Mouse (Mus musculus) MEL (cell line): ENCODE measurements around the gene Spef1. TPM values are rescaled to one million over a fixed set of nuclear protein-coding genes. Genes with fewer than 3 reads are reported as not detected.
A peak's percentile ranks its signal among the peaks of the same experiment; 100 is the strongest.

Experiments
- DNase-seq: peaks from one replicate; pipeline ENCODE4 v3.0.0; 2011; ENCODE audit warnings: low read depth, low spot score
- H3K27ac ChIP-seq: 2 replicates; pipeline ENCODE4 v1.5.1; 2012; ENCODE audit warnings: low read depth, mild to moderate bottlenecking, control low read depth, low read length, moderate library complexity; ENCODE audit not compliant: control insufficient read depth
- H3K27me3 ChIP-seq, 2 experiments: fragments of 150-350 bp in 1 of 2; sonication (generic) in 1 of 2; 2 replicates each; pipeline ENCODE4 v1.6.1; 2012; ENCODE audit warnings: low read length in 2 of 2, mild to moderate bottlenecking in 2 of 2, improper control_type of control experiment in 1 of 2, moderate library complexity in 1 of 2; ENCODE audit not compliant: insufficient read depth in 2 of 2, control insufficient read depth in 1 of 2
- H3K36me3 ChIP-seq, 2 experiments: 2 replicates each; pipeline ENCODE4 v1.6.1; 2012 to 2014; ENCODE audit warnings: low read length in 2 of 2, improper control_type of control experiment in 1 of 2, inconsistent platforms in 1 of 2, mild to moderate bottlenecking in 1 of 2; ENCODE audit not compliant: insufficient read depth in 2 of 2, control insufficient read depth in 1 of 2
- H3K4me1 ChIP-seq, 2 experiments: fragments of 150-350 bp in 1 of 2; sonication (generic) in 1 of 2; 2 replicates each; pipeline ENCODE4 v1.6.1; 2012; ENCODE audit warnings: low read length in 2 of 2, improper control_type of control experiment in 1 of 2, mild to moderate bottlenecking in 1 of 2; ENCODE audit not compliant: insufficient read depth in 2 of 2, control insufficient read depth in 1 of 2
- H3K4me3 ChIP-seq, 2 experiments: fragments of 150-350 bp in 1 of 2; sonication (generic) in 1 of 2; 2 replicates each; pipeline ENCODE4 v1.5.1; 2012; ENCODE audit warnings: low read depth in 2 of 2, low read length in 2 of 2, mild to moderate bottlenecking in 2 of 2, moderate library complexity in 2 of 2, control low read depth in 1 of 2, improper control_type of control experiment in 1 of 2; ENCODE audit not compliant: control insufficient read depth in 1 of 2, insufficient read depth in 1 of 2
- H3K79me2 ChIP-seq: 2 replicates; pipeline ENCODE4 v1.6.1; 2012; ENCODE audit warnings: mild to moderate bottlenecking, low read length, moderate library complexity; ENCODE audit not compliant: control insufficient read depth, poor library complexity, insufficient read depth
- H3K9ac ChIP-seq: 2 replicates; pipeline ENCODE4 v1.6.1; 2012; ENCODE audit warnings: low read depth, mild to moderate bottlenecking, control low read depth, low read length, moderate library complexity; ENCODE audit not compliant: control insufficient read depth, poor library complexity, severe bottlenecking
- H3K9me3 ChIP-seq: fragments of 150-350 bp; sonication (generic); replicated peaks from 2 replicates; pipeline ENCODE4 v1.6.1; 2012; ENCODE audit warnings: mild to moderate bottlenecking, low read length, improper control_type of control experiment, moderate library complexity; ENCODE audit not compliant: insufficient read depth
- CHD1 ChIP-seq: IDR thresholded peaks from 2 replicates; pipeline ENCODE4 v1.6.1; 2012; ENCODE audit warnings: low read depth, mild to moderate bottlenecking, inconsistent platforms, low read length, improper control_type of control experiment
- CHD2 ChIP-seq: IDR thresholded peaks from 2 replicates; pipeline ENCODE4 v1.6.1; 2011; ENCODE audit warnings: low read length, improper control_type of control experiment
- CTCF ChIP-seq, 3 experiments: IDR thresholded peaks in 2 of 3; conservative IDR thresholded peaks in 1 of 3; 2 replicates each; pipeline ENCODE4 v1.5.1; 2011 to 2012; ENCODE audit warnings: low read length in 3 of 3, low read depth in 2 of 3, mild to moderate bottlenecking in 2 of 3, improper control_type of control experiment in 1 of 3, inconsistent platforms in 1 of 3, mixed read lengths in 1 of 3, moderate library complexity in 1 of 3; ENCODE audit not compliant: control insufficient read depth in 1 of 3, insufficient read depth in 1 of 3, poor library complexity in 1 of 3, severe bottlenecking in 1 of 3
- E2F4 ChIP-seq: IDR thresholded peaks from 2 replicates; pipeline ENCODE4 v1.6.1; 2011; ENCODE audit warnings: low read depth, low read length, improper control_type of control experiment, borderline replicate concordance
- ELF1 ChIP-seq: IDR thresholded peaks from 2 replicates; pipeline ENCODE4 v1.6.1; 2014; ENCODE audit warnings: low read depth, mild to moderate bottlenecking, inconsistent platforms, low read length, improper control_type of control experiment, moderate library complexity
- EP300 ChIP-seq, 2 experiments: IDR thresholded peaks; 2 replicates each; pipeline ENCODE4 v1.6.1; 2011; ENCODE audit warnings: improper control_type of control experiment in 2 of 2, low read length in 2 of 2, low read depth in 1 of 2, mild to moderate bottlenecking in 1 of 2
- ETS1 ChIP-seq: IDR thresholded peaks from 2 replicates; pipeline ENCODE4 v1.6.1; 2012; ENCODE audit warnings: low read depth, mild to moderate bottlenecking, inconsistent platforms, low read length, improper control_type of control experiment, moderate library complexity
- GABPA ChIP-seq: IDR thresholded peaks from 2 replicates; pipeline ENCODE4 v1.6.1; 2012; ENCODE audit warnings: low read depth, mild to moderate bottlenecking, inconsistent platforms, low read length, improper control_type of control experiment, moderate library complexity
- GATA1 ChIP-seq: IDR thresholded peaks from 2 replicates; pipeline ENCODE4 v1.6.1; 2011; ENCODE audit warnings: low read depth, low read length, improper control_type of control experiment
- HCFC1 ChIP-seq: IDR thresholded peaks from 2 replicates; pipeline ENCODE4 v1.6.1; 2012; ENCODE audit warnings: low read depth, mild to moderate bottlenecking, inconsistent platforms, low read length, improper control_type of control experiment, moderate library complexity
- KAT2A ChIP-seq: conservative IDR thresholded peaks from 2 replicates; pipeline ENCODE4 v1.6.1; 2012; ENCODE audit warnings: low read depth, low read length, improper control_type of control experiment, inconsistent platforms
- MAX ChIP-seq: IDR thresholded peaks from 2 replicates; pipeline ENCODE4 v1.6.1; 2011; ENCODE audit warnings: low read length, improper control_type of control experiment
- MAZ ChIP-seq: IDR thresholded peaks from 2 replicates; pipeline ENCODE4 v1.6.1; 2012; ENCODE audit warnings: low read depth, mild to moderate bottlenecking, inconsistent platforms, low read length, improper control_type of control experiment
- MEF2A ChIP-seq: IDR thresholded peaks from 2 replicates; pipeline ENCODE4 v1.6.1; 2014; ENCODE audit warnings: low read depth, mild to moderate bottlenecking, inconsistent platforms, low read length, improper control_type of control experiment; ENCODE audit not compliant: poor library complexity, insufficient replicate concordance, severe bottlenecking; ENCODE audit errors: extremely low read depth
- MXI1 ChIP-seq: IDR thresholded peaks from 2 replicates; pipeline ENCODE4 v1.6.1; 2011; ENCODE audit warnings: mild to moderate bottlenecking, low read depth, low read length, improper control_type of control experiment
- MYC ChIP-seq: IDR thresholded peaks from 2 replicates; pipeline ENCODE4 v1.6.1; 2011; ENCODE audit warnings: low read depth, mild to moderate bottlenecking, low read length, improper control_type of control experiment, moderate library complexity
- NELFE ChIP-seq: IDR thresholded peaks from 2 replicates; pipeline ENCODE4 v1.6.1; 2011; ENCODE audit warnings: low read depth, low read length, improper control_type of control experiment
- NRF1 ChIP-seq: IDR thresholded peaks from 2 replicates; pipeline ENCODE4 v1.6.1; 2014; ENCODE audit warnings: low read depth, mild to moderate bottlenecking, inconsistent platforms, low read length, improper control_type of control experiment, moderate library complexity; ENCODE audit not compliant: poor library complexity, insufficient read depth, severe bottlenecking
- POLR2A ChIP-seq, 2 experiments: IDR thresholded peaks; 2 replicates each; pipeline ENCODE4 v1.6.1; 2011 to 2012; ENCODE audit warnings: low read length in 2 of 2, mild to moderate bottlenecking in 2 of 2, control low read depth in 1 of 2, improper control_type of control experiment in 1 of 2, low read depth in 1 of 2, moderate library complexity in 1 of 2; ENCODE audit not compliant: control insufficient read depth in 1 of 2, insufficient read depth in 1 of 2, poor library complexity in 1 of 2
- POLR2AphosphoS2 ChIP-seq: IDR thresholded peaks from 2 replicates; pipeline ENCODE4 v1.6.1; 2011; ENCODE audit warnings: low read length, improper control_type of control experiment
- RAD21 ChIP-seq: IDR thresholded peaks from 2 replicates; pipeline ENCODE4 v1.6.1; 2011; ENCODE audit warnings: mild to moderate bottlenecking, low read depth, low read length, improper control_type of control experiment
- RCOR1 ChIP-seq: IDR thresholded peaks from 2 replicates; pipeline ENCODE4 v1.6.1; 2012; ENCODE audit warnings: low read depth, mild to moderate bottlenecking, inconsistent platforms, low read length, improper control_type of control experiment
- SIN3A ChIP-seq: IDR thresholded peaks from 2 replicates; pipeline ENCODE4 v1.6.1; 2012; ENCODE audit warnings: low read length, improper control_type of control experiment, inconsistent platforms
- SMC3 ChIP-seq: IDR thresholded peaks from 2 replicates; pipeline ENCODE4 v1.6.1; 2011; ENCODE audit warnings: low read depth, low read length, improper control_type of control experiment
- TAL1 ChIP-seq: IDR thresholded peaks from 2 replicates; pipeline ENCODE4 v1.6.1; 2012; ENCODE audit warnings: mild to moderate bottlenecking, inconsistent platforms, low read length, moderate library complexity, mixed read lengths
- TCF12 ChIP-seq: IDR thresholded peaks from 2 replicates; pipeline ENCODE4 v1.6.1; 2014; ENCODE audit warnings: low read depth, mild to moderate bottlenecking, inconsistent platforms, low read length, improper control_type of control experiment, moderate library complexity
- UBTF ChIP-seq: IDR thresholded peaks from 2 replicates; pipeline ENCODE4 v1.6.1; 2012; ENCODE audit warnings: low read depth, mild to moderate bottlenecking, inconsistent platforms, low read length, improper control_type of control experiment, moderate library complexity, borderline replicate concordance; ENCODE audit not compliant: insufficient read depth
- USF1 ChIP-seq: IDR thresholded peaks from 2 replicates; pipeline ENCODE4 v1.6.1; 2014; ENCODE audit warnings: low read depth, mild to moderate bottlenecking, inconsistent platforms, low read length, improper control_type of control experiment, moderate library complexity
- USF2 ChIP-seq, 2 experiments: IDR thresholded peaks; 2 replicates each; pipeline ENCODE4 v1.6.1; 2011 to 2012; ENCODE audit warnings: improper control_type of control experiment in 2 of 2, low read length in 2 of 2, borderline replicate concordance in 1 of 2, inconsistent platforms in 1 of 2, low read depth in 1 of 2, mild to moderate bottlenecking in 1 of 2; ENCODE audit not compliant: insufficient read depth in 1 of 2
- ZC3H11A ChIP-seq: IDR thresholded peaks from 2 replicates; pipeline ENCODE4 v1.6.1; 2012; ENCODE audit warnings: low read depth, mild to moderate bottlenecking, inconsistent platforms, low read length, improper control_type of control experiment
- ZKSCAN1 ChIP-seq: IDR thresholded peaks from 2 replicates; pipeline ENCODE4 v1.6.1; 2012; ENCODE audit warnings: low read depth, mild to moderate bottlenecking, inconsistent platforms, low read length, improper control_type of control experiment, moderate library complexity
- ZMIZ1 ChIP-seq: IDR thresholded peaks from 2 replicates; pipeline ENCODE4 v1.6.1; 2012; ENCODE audit warnings: low read depth, mild to moderate bottlenecking, inconsistent platforms, low read length, improper control_type of control experiment, moderate library complexity
- ZNF384 ChIP-seq: IDR thresholded peaks from 2 replicates; pipeline ENCODE4 v1.6.1; 2012; ENCODE audit warnings: low read depth, mild to moderate bottlenecking, inconsistent platforms, low read length, improper control_type of control experiment
- polyA plus RNA-seq, 2 experiments: library from polyadenylated mRNA; stranded (reverse) in 1 of 2; unstranded in 1 of 2; fragments of >175 nt in 1 of 2; fragments of >200 nt in 1 of 2; gene quantifications; 2 replicates each; pipeline versions ENCODE4 v1.2.1 to v1.2.4; 2012; ENCODE audit warnings: low replicate concordance in 2 of 2, low read depth in 1 of 2; ENCODE audit not compliant: insufficient read length in 2 of 2, insufficient read depth in 1 of 2, missing spikeins in 1 of 2
- total RNA-seq: library from RNA; depleted of rRNA; stranded (reverse); fragments of 300-350 nt; gene quantifications from 2 replicates; pipeline ENCODE4 v1.2.3, GENCODE M21; 2012

Spef1 gene
- total and polyA plus RNA-seq, 3 experiments, result 1.2 to 1.8 TPM; not detected in 1

DNA sequence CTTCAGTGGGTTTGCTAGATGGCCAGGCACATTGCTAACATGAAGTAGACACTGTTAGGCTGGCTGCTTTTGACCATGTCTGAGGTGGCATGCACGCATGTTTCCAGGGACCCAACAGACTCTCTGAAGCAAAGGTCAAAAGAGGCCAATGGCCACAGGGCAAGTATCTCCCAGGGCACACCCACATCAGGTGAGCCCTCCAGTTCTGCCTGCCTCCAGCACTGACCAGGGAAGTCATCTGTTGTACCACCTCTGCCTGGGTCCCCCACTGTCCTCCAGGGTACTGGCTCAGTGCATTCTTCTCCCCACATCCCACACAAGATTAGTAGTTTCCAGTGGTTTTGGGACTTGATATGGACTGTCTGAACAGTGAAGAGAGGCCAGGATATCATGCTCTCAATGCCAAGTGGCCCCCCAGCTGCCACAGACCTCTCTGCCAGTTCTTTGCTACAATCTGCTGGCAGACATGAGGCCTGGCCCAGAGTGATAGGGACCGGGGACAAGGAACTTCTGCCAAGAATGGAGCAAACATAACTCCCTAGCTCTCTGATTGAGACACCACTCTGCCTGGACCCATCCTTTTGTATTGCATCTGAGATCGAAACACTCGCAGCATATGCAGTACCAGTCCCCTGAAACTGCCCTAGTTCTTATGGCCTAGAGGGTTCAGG, 22.2 kb upstream of the Spef1 start:
- peak; percentile 67 for DNase-seq
- 0 out of 2 replicates have a peak, but pooled peaks have one; percentile 27 for TF ChIP-seq ETS1
- TF ChIP-seq MAZ, result peak; percentile 71; the same call in 1 of the 2 replicates
- TF ChIP-seq NELFE, result no peak
- no peak for TF ChIP-seq ZNF384
- TF ChIP-seq SIN3A, result no peak
- no peak for TF ChIP-seq MAX
- no peak for TF ChIP-seq CHD2
- TF ChIP-seq ZMIZ1, result no peak
- no peak for TF ChIP-seq NRF1
- TF ChIP-seq CTCF (IDR thresholded peaks at IDR 0.05 in 2 of 3, conservative IDR thresholded peaks at IDR 0.05 in 1 of 3; ENCODE audit: control insufficient read depth in 1 of 3, insufficient read depth in 1 of 3, low read depth in 2 of 3, low read length in 3 of 3, poor library complexity in 1 of 3, severe bottlenecking in 1 of 3), result no peak
- peak; percentile 84 for TF ChIP-seq TCF12
- TF ChIP-seq USF2 (IDR thresholded peaks at IDR 0.05; ENCODE audit: borderline replicate concordance in 1 of 2, insufficient read depth in 1 of 2, low read depth in 1 of 2, low read length in 2 of 2), result no peak
- no peak for TF ChIP-seq POLR2A (IDR thresholded peaks at IDR 0.05; ENCODE audit: control insufficient read depth in 1 of 2, insufficient read depth in 1 of 2, low read depth in 1 of 2, low read length in 2 of 2, poor library complexity in 1 of 2)
- no peak for TF ChIP-seq MYC
- peak in 1 of 2 experiments; percentile 69; a peak in 2 of 4 replicates for TF ChIP-seq EP300 (IDR thresholded peaks at IDR 0.05; ENCODE audit: low read depth in 1 of 2, low read length in 2 of 2)
- TF ChIP-seq ZKSCAN1, result no peak
- peak; percentile 66 for TF ChIP-seq TAL1
- TF ChIP-seq ELF1, result no peak
- peak; percentile 15 for TF ChIP-seq MXI1
- no peak for TF ChIP-seq USF1
- TF ChIP-seq MEF2A, result no peak
- no peak for TF ChIP-seq GABPA
- no peak for TF ChIP-seq POLR2AphosphoS2
- TF ChIP-seq E2F4, result no peak
- TF ChIP-seq RAD21, result no peak
- no peak for TF ChIP-seq HCFC1
- TF ChIP-seq UBTF, result no peak
- no peak for TF ChIP-seq KAT2A
- no peak for TF ChIP-seq GATA1
- TF ChIP-seq CHD1, result no peak
- TF ChIP-seq ZC3H11A, result no peak
- TF ChIP-seq SMC3, result no peak
- peak; percentile 48 for TF ChIP-seq RCOR1
- peaks cover 7 to 57% of the 10 kb centered on the region in 2 experiments; a peak in 3 of 4 replicates for H3K4me1 ChIP-seq

More for the DNA sequence above, 22.2 kb upstream of the Spef1 start:
- H3K9ac ChIP-seq, result peak overlapping the region; percentile 70
- peak overlapping the region; percentile 68 for H3K27ac ChIP-seq
- peaks cover 0 to 27% of the 10 kb centered on the region in 2 experiments; a peak in 2 of 4 replicates for H3K36me3 ChIP-seq
- no peaks in the 10 kb centered on the region for H3K27me3 ChIP-seq
- H3K79me2 ChIP-seq, result peaks cover 1% of the 10 kb centered on the region; the same call in 1 of the 2 replicates
- H3K4me3 ChIP-seq, result peak overlapping the region; percentile 56 to 73
- H3K9me3 ChIP-seq, result no peaks in the 10 kb centered on the region
